Mouse (Mus musculus): Measurements from ENCODE around the gene Vps51. TPM values are rescaled to one million over a fixed set of nuclear protein-coding genes. Genes with fewer than 3 reads are reported as not detected.

Gene Vps51
- polyA plus RNA-seq, 1 experiment from 2014 or later: 27.3 TPM

DNA sequence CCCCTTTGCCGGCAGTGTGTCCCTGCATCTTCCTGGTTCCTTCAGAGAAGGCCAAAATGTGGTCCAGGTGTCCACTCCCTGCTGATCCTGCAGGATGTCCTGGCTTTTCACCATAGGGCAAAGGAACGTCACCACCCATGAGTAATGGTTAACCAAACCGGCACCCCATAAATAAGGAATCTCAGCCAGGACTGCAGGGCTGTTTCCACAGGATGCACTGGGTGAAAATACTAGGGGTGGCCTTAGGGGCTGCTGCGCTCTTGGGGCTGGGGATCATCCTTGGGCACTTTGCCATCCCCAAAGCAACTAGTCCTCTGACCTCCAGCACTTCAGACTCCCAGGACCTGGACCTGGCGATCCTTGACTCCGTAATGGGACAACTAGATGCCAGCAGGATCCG is 28.6 kb upstream of the Vps51 start, which contains the start of gene Naaladl1:
Gene Naaladl1 (plus strand): TSS at position 197 of the 400 bp plus-strand sequence.
- Histone ChIP-seq H3K27me3 (no peaks in the 10 kb centered on the region), H3K9ac (0 out of 2 replicates have a peak within 1 kb of the TSS, but pooled peaks have one; percentile 15), H3K4me1 (replicated peaks) (peaks cover 50% of the 10 kb centered on the region), H3K27ac (replicated peaks) (no peak within 1 kb of the TSS), H3K4me2 (peak within 1 kb of the TSS; percentile 18), H3K9me3 (replicated peaks) (no peaks in the 10 kb centered on the region), H3K4me3 (replicated peaks) (no peak within 1 kb of the TSS), H3K36me3 (replicated peaks) (no peaks in the 10 kb centered on the region)
- no peak for ATAC-seq (ENCODE audit: insufficient read depth)
- 83% methylated on average over 7 of the region's 7 CpGs for WGBS (ENCODE audit: insufficient replicate concordance)

DNA sequence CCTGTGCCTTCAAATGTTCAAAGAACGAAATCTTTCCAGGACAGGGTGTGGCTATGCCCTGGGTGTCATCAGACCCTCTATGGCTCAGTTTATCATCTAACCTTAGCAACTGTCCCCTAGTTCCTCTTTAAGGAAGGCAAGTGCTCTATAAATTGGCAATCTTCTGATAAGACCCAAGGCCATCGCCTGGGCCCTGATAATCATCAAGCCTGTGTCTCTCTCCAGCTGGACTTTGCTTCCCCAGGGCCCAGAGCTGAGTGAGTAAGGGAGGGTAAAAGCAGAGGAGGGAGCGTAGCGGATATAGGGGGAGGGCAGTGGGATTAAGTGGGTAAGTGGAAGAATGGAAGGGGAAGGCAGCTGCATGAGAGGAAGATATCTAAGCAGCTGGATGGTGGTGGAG is 27.4 kb upstream of the Vps51 start:
- peaks cover 53% of the 10 kb centered on the region for H3K4me1 ChIP-seq (replicated peaks)

DNA sequence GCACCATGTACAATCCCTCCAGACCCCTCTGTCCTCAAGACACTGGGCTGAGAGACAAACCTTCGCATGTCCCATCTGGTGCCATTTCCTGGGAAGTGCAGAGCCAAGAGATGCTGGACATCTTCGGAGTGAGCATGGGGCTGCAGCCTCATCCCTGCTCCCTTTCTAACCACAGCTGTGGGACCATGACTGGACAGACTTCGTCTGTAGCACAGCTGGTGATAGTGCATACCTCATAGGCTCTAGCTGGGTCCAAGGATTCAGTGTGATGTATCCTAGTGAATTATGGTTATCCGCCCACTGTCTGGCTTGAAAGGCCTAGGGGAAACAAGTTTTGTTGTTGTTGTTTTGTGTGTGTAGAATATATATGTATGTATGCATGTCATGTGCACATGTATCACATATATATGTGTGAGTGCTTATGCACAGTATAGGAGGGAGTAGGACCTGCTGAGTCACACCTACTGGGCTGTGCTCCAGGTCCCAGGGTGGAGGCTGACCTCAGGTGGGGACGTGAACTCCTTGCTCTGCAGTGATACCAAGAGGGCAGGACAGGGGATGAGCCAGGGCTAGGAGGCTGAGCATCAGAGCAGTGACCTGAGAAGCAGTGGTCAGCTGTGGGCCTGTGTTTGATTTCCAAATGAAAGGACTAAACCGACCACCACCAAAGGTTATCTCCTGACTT is 25.3 kb upstream of the Vps51 start:
- Histone ChIP-seq H3K27ac (replicated peaks) (peak overlapping the region; percentile 63), H3K9me3 (replicated peaks) (no peaks in the 10 kb centered on the region), H3K4me3 (replicated peaks) (no peak overlapping the region), H3K27me3 (no peaks in the 10 kb centered on the region), H3K4me1 (replicated peaks) (peaks cover 58% of the 10 kb centered on the region), H3K9ac (no peak overlapping the region), H3K4me2 (no peak overlapping the region), H3K36me3 (replicated peaks) (peaks cover 11% of the 10 kb centered on the region)
- 59% methylated on average over 6 of the region's 6 CpGs for WGBS (ENCODE audit: insufficient replicate concordance)
- peak; percentile 95 for ATAC-seq (ENCODE audit: insufficient read depth)

More for the DNA sequence above, 27.4 kb upstream of the Vps51 start:
- ATAC-seq (ENCODE audit: insufficient read depth): no peak
- Histone ChIP-seq H3K27me3 (no peaks in the 10 kb centered on the region), H3K9ac (peak overlapping the region; percentile 15; the same call in 1 of the 2 replicates), H3K9me3 (replicated peaks) (no peaks in the 10 kb centered on the region), H3K36me3 (replicated peaks) (no peaks in the 10 kb centered on the region), H3K4me2 (no peak overlapping the region), H3K4me3 (replicated peaks) (no peak overlapping the region), H3K27ac (replicated peaks) (no peak overlapping the region)
- WGBS (ENCODE audit: insufficient replicate concordance): 33% methylated on average over 4 of the region's 4 CpGs

DNA sequence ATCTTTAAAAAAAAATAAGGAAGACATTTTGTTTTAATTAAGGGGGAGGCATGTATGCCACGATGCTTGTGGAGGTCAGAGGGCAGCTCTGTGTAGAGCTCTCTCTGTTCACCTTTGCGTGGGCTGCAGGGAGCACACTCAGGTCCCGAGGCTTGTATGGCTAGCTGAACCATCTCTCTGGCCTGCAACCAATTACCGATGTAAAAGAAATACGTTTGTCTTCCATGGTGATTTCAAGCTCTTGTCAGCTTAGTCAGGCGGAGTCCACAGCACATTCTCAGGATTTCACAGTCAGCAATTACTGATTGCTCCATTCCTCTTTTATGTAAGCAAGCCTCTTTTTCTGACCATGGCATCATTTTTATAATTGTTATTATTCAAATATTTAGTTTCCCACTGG is 24.2 kb upstream of the Vps51 start:
- Histone ChIP-seq H3K27ac (replicated peaks) (0 out of 2 replicates have a peak overlapping the region, but pooled peaks have one; percentile 63), H3K27me3 (no peaks in the 10 kb centered on the region), H3K4me3 (replicated peaks) (no peak overlapping the region), H3K9ac (no peak overlapping the region), H3K4me1 (replicated peaks) (peaks cover 56% of the 10 kb centered on the region), H3K36me3 (replicated peaks) (peaks cover 11% of the 10 kb centered on the region), H3K4me2 (no peak overlapping the region), H3K9me3 (replicated peaks) (no peaks in the 10 kb centered on the region)
- no peak for ATAC-seq (ENCODE audit: insufficient read depth)
- WGBS (ENCODE audit: insufficient replicate concordance): 77% methylated on average over 6 of the region's 6 CpGs

DNA sequence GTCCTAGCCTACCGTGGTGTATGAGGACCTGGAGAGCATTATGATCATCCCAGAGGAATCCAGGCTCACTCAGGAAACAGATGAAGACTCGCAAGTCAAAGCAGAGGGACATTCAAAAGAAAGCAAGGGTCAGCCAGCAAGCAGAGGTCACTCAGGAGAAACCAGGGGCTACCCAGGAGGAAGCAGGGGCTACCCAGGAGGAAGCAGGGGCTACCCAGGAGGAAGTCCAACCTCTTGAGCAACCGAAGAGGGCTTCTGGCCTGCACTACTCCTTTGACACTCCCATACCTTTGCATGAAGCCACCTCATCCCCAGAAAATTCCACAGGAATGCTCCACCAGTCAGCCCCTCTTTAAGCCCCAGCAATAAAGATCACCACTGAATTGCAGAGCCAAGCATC is 20.8 kb upstream of the Vps51 start:
- Histone ChIP-seq H3K27me3 (no peaks in the 10 kb centered on the region), H3K4me2 (no peak overlapping the region), H3K9me3 (replicated peaks) (no peaks in the 10 kb centered on the region), H3K4me3 (replicated peaks) (no peak overlapping the region), H3K9ac (no peak overlapping the region), H3K4me1 (replicated peaks) (peaks cover 27% of the 10 kb centered on the region), H3K27ac (replicated peaks) (no peak overlapping the region), H3K36me3 (replicated peaks) (peaks cover 44% of the 10 kb centered on the region)
- WGBS (ENCODE audit: insufficient replicate concordance): 53% methylated on average over 3 of the region's 3 CpGs
- no peak for ATAC-seq (ENCODE audit: insufficient read depth)

DNA sequence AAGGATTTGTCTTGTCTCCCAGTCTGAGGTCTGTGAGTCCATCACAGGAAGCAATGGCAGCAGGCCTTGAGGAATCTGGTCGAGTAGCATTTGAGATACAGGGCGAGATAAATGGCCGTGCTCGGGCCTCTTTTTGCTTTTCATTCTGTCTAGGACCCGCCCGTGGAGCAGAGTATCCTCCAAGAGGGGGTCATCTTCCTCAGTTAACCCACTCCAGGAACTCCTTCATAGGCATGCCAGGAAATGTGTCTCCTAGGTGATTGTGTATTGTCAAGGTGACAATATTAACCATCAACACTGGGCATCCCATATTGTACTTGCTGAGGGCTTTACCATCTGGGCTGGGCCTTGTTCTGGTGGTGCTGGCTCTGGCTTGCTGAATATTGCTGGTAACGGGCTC is 17.1 kb upstream of the Vps51 start, which contains the start of gene AC131692.1:
Gene AC131692.1 (plus strand): TSS at position 301 of the 400 bp plus-strand sequence.
- peaks cover 9% of the 10 kb centered on the region; the same call in 1 of the 2 replicates for H3K4me1 ChIP-seq (replicated peaks)
- H3K4me2 ChIP-seq: no peak within 1 kb of the TSS
- H3K4me3 ChIP-seq (replicated peaks): no peak within 1 kb of the TSS
- no peak within 1 kb of the TSS for H3K9ac ChIP-seq
- H3K9me3 ChIP-seq (replicated peaks): no peaks in the 10 kb centered on the region
- ATAC-seq (ENCODE audit: insufficient read depth): no peak
- H3K27ac ChIP-seq (replicated peaks): no peak within 1 kb of the TSS
- WGBS (ENCODE audit: insufficient replicate concordance): 80% methylated on average over 7 of the region's 7 CpGs
- no peaks in the 10 kb centered on the region for H3K27me3 ChIP-seq
- H3K36me3 ChIP-seq (replicated peaks): peaks cover 81% of the 10 kb centered on the region

DNA sequence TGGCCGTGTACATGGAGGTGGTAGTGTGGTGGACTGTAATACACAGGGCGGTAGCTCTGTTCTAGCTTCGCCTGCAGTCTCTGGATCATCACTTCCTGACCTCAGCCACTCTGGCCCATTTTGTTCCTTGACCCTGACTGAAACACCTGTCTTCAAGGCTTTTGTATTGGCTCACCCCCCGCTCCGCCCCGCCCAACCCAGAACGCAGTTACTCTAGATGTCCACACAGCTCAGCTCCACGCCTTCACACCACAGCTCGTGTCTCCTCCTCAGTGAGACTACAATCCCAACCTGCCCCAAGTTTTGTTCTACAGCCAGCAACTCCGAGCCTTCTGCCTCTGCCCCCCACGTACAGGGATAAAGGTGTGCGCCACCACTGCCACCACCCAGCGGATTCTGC is 11.8 kb upstream of the Vps51 start:
- Histone ChIP-seq H3K27ac (replicated peaks) (no peak overlapping the region), H3K27me3 (no peaks in the 10 kb centered on the region), H3K4me1 (replicated peaks) (peaks cover 29% of the 10 kb centered on the region), H3K36me3 (replicated peaks) (peaks cover 82% of the 10 kb centered on the region), H3K4me3 (replicated peaks) (no peak overlapping the region), H3K4me2 (no peak overlapping the region), H3K9me3 (replicated peaks) (no peaks in the 10 kb centered on the region), H3K9ac (no peak overlapping the region)
- WGBS (ENCODE audit: insufficient replicate concordance): 93% methylated on average over 13 of the region's 13 CpGs
- ATAC-seq (ENCODE audit: insufficient read depth): no peak

DNA sequence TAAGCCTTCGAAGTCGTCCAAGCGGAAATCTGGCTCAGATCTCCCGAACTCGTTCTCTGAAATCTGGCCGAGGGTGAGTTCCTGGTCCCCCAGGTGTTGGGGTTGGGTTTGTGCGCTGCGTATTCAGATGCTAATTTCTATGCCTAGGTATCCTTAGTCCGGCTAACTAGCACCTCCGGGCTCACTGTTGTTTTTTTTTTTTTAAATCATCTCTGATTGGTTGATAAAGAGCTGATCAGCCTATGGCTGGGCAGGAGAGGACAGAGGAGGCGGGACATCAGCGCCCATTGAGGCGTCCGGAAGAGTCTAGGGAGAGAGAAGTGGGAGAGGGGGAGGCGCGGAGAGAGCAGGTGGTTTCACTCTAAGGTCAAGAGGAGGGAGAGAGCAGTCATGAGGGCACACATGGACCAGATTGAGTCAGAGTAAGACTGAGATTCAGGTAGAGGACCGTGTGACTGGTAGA is 8.4 kb upstream of the Vps51 start:
- peak overlapping the region; percentile 81 for H3K4me3 ChIP-seq (replicated peaks)
- H3K9me3 ChIP-seq (replicated peaks): no peaks in the 10 kb centered on the region
- peak overlapping the region; percentile 76 for H3K9ac ChIP-seq
- H3K27me3 ChIP-seq: no peaks in the 10 kb centered on the region
- H3K36me3 ChIP-seq (replicated peaks): peaks cover 72% of the 10 kb centered on the region
- H3K4me1 ChIP-seq (replicated peaks): peaks cover 39% of the 10 kb centered on the region
- WGBS (ENCODE audit: insufficient replicate concordance): 0% methylated on average over 17 of the region's 17 CpGs
- ATAC-seq (ENCODE audit: insufficient read depth): peak; percentile 77
- H3K4me2 ChIP-seq: peak overlapping the region; percentile 85
- H3K27ac ChIP-seq (replicated peaks): peak overlapping the region; percentile 92

DNA sequence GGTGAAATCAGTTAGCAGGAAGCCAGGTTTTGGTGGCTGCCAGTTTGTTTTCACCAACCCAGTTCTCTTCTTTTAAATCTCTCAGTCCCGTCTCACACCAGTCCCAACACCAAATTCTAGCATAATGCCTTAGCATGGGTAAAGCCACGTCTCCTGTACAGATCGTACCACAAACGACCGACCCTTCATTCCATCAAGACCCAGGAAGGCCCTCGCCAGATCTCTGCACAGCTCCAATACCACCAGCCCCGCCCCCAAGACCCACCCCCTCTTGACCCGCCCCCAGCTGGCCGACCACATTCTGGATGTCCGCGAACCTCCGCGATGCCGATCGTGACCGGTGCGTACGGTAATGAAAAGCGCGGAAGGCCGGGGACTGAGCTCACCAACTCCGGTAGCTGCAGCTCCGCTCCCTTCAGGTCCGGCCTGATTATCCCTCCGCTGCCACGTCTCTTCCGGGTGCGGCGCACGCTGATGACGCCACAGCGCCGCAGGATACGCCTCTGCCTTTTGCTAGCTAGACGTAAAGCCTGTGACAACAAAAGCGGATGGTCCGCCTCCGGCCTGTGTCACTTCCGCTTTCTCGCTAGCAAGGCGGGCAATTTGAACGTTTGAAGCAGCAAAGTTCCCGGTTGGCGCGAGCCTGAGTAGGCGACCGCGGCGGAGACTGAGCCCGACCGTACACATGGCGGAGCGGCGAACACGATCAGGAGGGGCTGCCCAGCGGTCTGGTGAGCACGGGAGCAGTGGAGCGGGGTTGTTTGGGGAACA is 7.6 kb upstream of the Vps51 start, which contains the start of the genes Zfpl1 and Cdca5:
Gene Zfpl1 (minus strand): TSS at position 479 of the 771 bp plus-strand sequence.
Gene Cdca5 (plus strand): TSS at position 506 of the 771 bp plus-strand sequence.
- Histone ChIP-seq H3K9ac (peak within 1 kb of the TSS; percentile 76), H3K4me3 (replicated peaks) (peak within 1 kb of the TSS; percentile 81), H3K9me3 (replicated peaks) (no peaks in the 10 kb centered on the region), H3K27me3 (no peaks in the 10 kb centered on the region), H3K4me2 (peak within 1 kb of the TSS; percentile 85), H3K36me3 (replicated peaks) (peaks cover 70% of the 10 kb centered on the region), H3K4me1 (replicated peaks) (peaks cover 39% of the 10 kb centered on the region), H3K27ac (replicated peaks) (peak within 1 kb of the TSS; percentile 92)
- ATAC-seq (ENCODE audit: insufficient read depth): peak; percentile 87
- under 1% methylated on average over 58 of the region's 58 CpGs for WGBS (ENCODE audit: insufficient replicate concordance)

DNA sequence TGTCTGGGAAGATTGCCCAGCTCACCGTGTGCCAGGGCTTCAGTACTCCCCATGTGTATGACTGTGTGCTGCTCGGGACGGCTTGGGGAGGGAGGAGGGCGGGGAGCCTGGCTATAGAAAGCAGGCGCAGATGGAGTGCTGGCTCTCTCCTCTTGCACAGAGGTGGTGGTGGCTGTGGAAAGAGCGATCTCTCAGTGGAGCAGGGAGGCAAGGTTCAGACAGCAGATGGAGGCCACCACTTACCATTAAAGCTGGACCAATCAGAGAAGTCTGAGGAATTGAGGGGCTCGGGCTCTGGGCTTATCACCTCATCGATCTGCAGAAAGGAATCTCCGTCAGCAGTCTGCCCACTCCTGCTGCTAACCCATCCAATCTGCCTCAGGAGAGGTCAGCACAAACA is 5.1 kb upstream of the Vps51 start, which contains the start of gene Gm28374:
Gene Gm28374 (minus strand): TSS at position 101 of the 400 bp plus-strand sequence.
- ATAC-seq (ENCODE audit: insufficient read depth): no peak
- WGBS (ENCODE audit: insufficient replicate concordance): 80% methylated on average over 9 of the region's 9 CpGs
- Histone ChIP-seq H3K4me2 (no peak within 1 kb of the TSS), H3K27ac (replicated peaks) (no peak within 1 kb of the TSS), H3K4me1 (replicated peaks) (peaks cover 43% of the 10 kb centered on the region), H3K9me3 (replicated peaks) (no peaks in the 10 kb centered on the region), H3K9ac (no peak within 1 kb of the TSS), H3K4me3 (replicated peaks) (no peak within 1 kb of the TSS), H3K36me3 (replicated peaks) (peaks cover 47% of the 10 kb centered on the region), H3K27me3 (no peaks in the 10 kb centered on the region)

DNA sequence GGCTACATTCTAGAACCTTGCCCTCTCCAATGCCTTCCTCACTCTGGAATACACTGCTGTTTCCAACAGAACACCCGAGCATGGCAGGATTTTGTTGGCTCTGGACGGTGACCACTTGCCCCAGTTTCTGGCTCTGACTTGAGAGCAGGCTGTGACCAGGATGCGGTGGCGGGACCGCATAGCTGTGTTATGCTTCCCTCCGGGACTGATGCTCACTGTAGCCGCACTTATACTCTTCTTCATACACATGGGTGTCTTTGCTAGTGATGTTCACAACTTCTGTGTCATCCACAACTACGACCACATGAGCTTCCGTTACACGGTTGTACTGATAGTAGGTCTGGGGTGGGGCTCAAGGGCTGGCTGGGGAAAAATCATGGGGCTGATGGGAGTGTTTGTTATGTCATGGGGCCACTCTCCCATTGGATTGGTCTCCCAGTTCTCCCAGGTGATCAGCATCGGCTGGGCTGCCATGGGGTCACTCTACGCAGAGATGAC is 3.0 kb upstream of the Vps51 start, which contains the start of gene Tmem262:
Gene Tmem262 (plus strand): TSS at position 51 of the 498 bp plus-strand sequence.
- Histone ChIP-seq H3K4me3 (replicated peaks) (no peak within 1 kb of the TSS), H3K9me3 (replicated peaks) (no peaks in the 10 kb centered on the region), H3K36me3 (replicated peaks) (peaks cover 32% of the 10 kb centered on the region), H3K27ac (replicated peaks) (no peak within 1 kb of the TSS), H3K27me3 (no peaks in the 10 kb centered on the region), H3K9ac (no peak within 1 kb of the TSS), H3K4me2 (no peak within 1 kb of the TSS), H3K4me1 (replicated peaks) (peaks cover 48% of the 10 kb centered on the region)
- no peak for ATAC-seq (ENCODE audit: insufficient read depth)
- WGBS (ENCODE audit: insufficient replicate concordance): 78% methylated on average over 12 of the region's 12 CpGs
